Mouse (Mus musculus): ENCODE data around the gene Trpc5os.

The Trpc5os gene

DNA sequence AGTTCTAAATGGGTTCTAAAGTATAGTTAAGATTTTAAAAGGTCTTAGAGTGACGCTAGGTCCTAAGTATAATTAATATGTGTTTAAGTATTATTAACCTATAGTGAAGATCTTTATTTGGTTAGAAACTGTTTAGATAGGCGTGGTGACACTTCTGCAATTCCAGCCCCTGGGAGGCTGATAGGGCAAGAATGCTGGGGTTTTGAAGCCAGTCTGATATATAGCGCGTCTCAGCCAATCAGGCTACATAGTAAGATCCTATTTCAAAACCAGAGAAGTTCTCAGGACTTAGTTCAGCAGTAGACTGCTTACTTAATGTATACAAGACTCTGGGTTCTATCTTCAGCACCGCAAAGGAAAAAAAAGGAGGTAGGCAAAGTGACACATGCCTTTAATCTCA, at the start of gene Trpc5os:
Trpc5os (plus strand) TSS at position 301 of the 400 bp plus-strand sequence.
- DNase-seq (ENCODE audit: low spot score), result no peak

GRCm38 (mm10) chrX:144408036-144408435, 48.3 kb upstream of the Trpc5os start:
- DNase-seq (ENCODE audit: low spot score), result no peak

- no peak for DNase-seq (ENCODE audit: low spot score)
Measured at GRCm38 (mm10) chrX:144420259-144420658, 36.1 kb upstream of the Trpc5os start.

GRCm38 (mm10) chrX:144421091-144421490, 35.3 kb upstream of the Trpc5os start:
- no peak for DNase-seq (ENCODE audit: low spot score)

GRCm38 (mm10) chrX:144423848-144424247, 32.5 kb upstream of the Trpc5os start:
- no peak for DNase-seq (ENCODE audit: low spot score)

DNA sequence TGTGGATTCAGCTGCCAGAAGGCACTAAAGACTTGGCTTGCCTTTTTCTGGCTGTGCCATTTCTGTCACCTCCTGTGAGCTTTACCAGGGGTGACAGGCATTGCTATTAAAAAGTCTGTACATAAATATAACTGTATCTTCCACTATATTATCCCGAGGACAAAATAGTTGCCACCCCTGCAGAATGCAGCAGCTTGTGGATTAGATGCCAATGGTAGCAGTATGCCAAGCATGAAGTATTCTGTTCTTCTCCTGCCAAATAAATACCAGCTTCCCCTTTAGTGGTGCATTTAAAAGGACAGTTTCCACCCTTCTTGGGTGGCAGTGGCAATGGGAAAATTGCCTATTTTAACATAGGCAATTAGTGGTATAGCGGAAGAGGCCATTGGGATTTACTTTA, 8.0 kb downstream of the Trpc5os start:
- DNase-seq (ENCODE audit: low spot score), result no peak

- DNase-seq (ENCODE audit: low spot score), result no peak
Measured at GRCm38 (mm10) chrX:144491394-144491793, 35.0 kb downstream of the Trpc5os start.

DNA sequence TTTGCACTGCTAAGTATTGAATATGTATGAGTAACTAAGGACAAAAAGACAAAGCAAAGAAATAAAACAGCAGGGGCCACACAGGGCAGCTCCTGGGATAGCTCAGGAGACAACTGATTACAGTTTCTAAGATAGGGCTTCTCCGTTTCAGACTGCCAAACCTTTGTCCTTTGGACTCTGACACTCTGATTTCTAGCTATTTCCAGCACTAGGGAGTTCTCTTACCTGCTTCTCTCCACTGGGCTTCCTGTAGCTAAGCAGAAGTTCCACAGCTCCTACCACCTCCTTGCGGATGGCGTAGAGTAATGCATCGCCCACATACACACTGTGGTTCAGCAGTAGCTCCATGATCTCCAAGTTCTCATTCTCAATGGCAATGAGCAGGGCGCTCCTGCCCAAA, 66.9 kb downstream of the Trpc5os start:
- DNase-seq (ENCODE audit: low spot score), result no peak

GRCm38 (mm10) chrX:144526042-144526441, 69.7 kb downstream of the Trpc5os start:
- no peak for DNase-seq (ENCODE audit: low spot score)

Data from testis, postnatal 14 days (tissue).